Mouse (Mus musculus): ENCODE data around the gene Tspan8. TPM values are rescaled to one million over a fixed set of nuclear protein-coding genes. Genes with fewer than 3 reads are reported as not detected.

Gene Tspan8
- 62.2 and 71.0 TPM in 2 replicates for polyA plus RNA-seq (2015; fragmentation: Nextera tagmentation; extraction: Ambion mirVana)

DNA sequence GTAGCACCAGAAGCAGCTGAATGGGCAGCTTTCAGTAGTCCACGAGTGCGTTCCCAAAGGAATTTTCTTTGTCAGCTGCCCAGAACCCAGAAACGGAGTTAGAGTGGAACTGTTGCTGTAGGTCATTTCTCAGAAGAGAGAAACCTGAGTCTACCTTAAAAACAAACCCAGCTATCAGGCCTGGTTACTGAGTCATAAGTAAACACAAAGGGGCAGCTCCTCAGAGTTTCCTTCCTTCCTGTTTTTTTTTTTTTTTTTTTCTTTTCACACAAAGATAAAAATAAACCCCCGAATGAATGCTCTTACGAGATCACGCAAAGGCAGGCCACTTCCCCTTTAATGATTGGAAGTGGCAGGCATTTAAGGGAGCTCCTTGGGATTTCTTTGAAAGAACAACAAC is at the start of gene Tspan8:
Gene Tspan8 (plus strand): TSS at position 322 of the 400 bp plus-strand sequence.

Other genes with a start within 250 kb of the Tspan8 start
- 0.12 and 0.22 TPM in 2 replicates for gene A930009A15Rik, start 246.8 kb upstream of the Tspan8 start, polyA plus RNA-seq (2015; fragmentation: Nextera tagmentation; extraction: Ambion mirVana)
- 0.43 and 0.61 TPM in 2 replicates for gene Lgr5, start 229.1 kb upstream of the Tspan8 start, polyA plus RNA-seq (2015; fragmentation: Nextera tagmentation; extraction: Ambion mirVana)
- 0.31 and 0.46 TPM in 2 replicates for gene Ptprr, start 201.4 kb downstream of the Tspan8 start, polyA plus RNA-seq (2015; fragmentation: Nextera tagmentation; extraction: Ambion mirVana)

Data from spleen, postnatal 0 days (tissue).